Mouse (Mus musculus) heart, adult 2 months (tissue): Measurements from ENCODE around the gene Syk. TPM values are rescaled to one million over a fixed set of nuclear protein-coding genes. Genes with fewer than 3 reads are reported as not detected.

Experiments
- DNase-seq, 2 experiments: peaks; one replicate each; pipeline ENCODE4 v3.0.0; 2021
- H3K27ac ChIP-seq: fragments of 200-600 bp; 2 replicates; pipeline ENCODE4 v1.8.1; 2022
- H3K27me3 ChIP-seq: fragments of 200-500 bp; 2 replicates; pipeline ENCODE4 v1.6.1; 2012; ENCODE audit warnings: mild to moderate bottlenecking, low read length, inconsistent platforms, mixed read lengths; ENCODE audit not compliant: control insufficient read depth, insufficient read depth
- H3K36me3 ChIP-seq: fragments of 200-500 bp; 2 replicates; pipeline ENCODE4 v1.6.1; 2012; ENCODE audit warnings: low read length, inconsistent platforms; ENCODE audit not compliant: control insufficient read depth, insufficient read depth
- H3K4me1 ChIP-seq: fragments of 200-500 bp; 2 replicates; pipeline ENCODE4 v1.6.1; 2011; ENCODE audit warnings: low read length; ENCODE audit not compliant: control insufficient read depth, insufficient read depth
- H3K4me3 ChIP-seq: fragments of 200-600 bp; 2 replicates; pipeline ENCODE4 v1.8.1; 2022
- H3K79me2 ChIP-seq: fragments of 200-500 bp; replicated peaks from 2 replicates; pipeline ENCODE4 v1.6.1; 2012; ENCODE audit warnings: mild to moderate bottlenecking, inconsistent platforms, low read length, moderate library complexity, mixed read lengths; ENCODE audit not compliant: control insufficient read depth, insufficient read depth
- H3K9ac ChIP-seq: fragments of 200-500 bp; 2 replicates; pipeline ENCODE4 v1.6.1; 2012; ENCODE audit warnings: low read depth, mild to moderate bottlenecking, control low read depth, inconsistent platforms, low read length, mixed read lengths
- CTCF ChIP-seq: fragments of 200-600 bp; IDR thresholded peaks from 2 replicates; pipeline ENCODE4 v1.8.1; 2022; ENCODE audit warnings: antibody characterized with exemption, mild to moderate bottlenecking, moderate library complexity
- EP300 ChIP-seq: fragments of 200-500 bp; IDR thresholded peaks from 2 replicates; pipeline ENCODE4 v1.6.1; 2011; ENCODE audit warnings: low read depth, low read length, control low read depth; ENCODE audit not compliant: insufficient read depth
- POLR2A ChIP-seq: fragments of 200-500 bp; IDR thresholded peaks from 2 replicates; pipeline ENCODE4 v1.6.1; 2011; ENCODE audit warnings: mild to moderate bottlenecking, low read depth, low read length, control low read depth; ENCODE audit not compliant: insufficient read depth
- WGBS: fragments of 180-500 bp; shearing (Covaris S2); methylation state at CpG from one replicate; pipeline ENCODE4 v1.1.7; 2018; 5-methylcytosine and 5-hydroxymethylcytosine counted together
- intact Hi-C: fragments of 180-260 bp; cut with DNase I; formaldehyde crosslinking; loops from one replicate; pipeline ENCODE4 v1.15.1; 2025
- polyA plus RNA-seq: library from polyadenylated mRNA; depleted of rRNA; stranded (reverse); fragments of >200 nt; gene quantifications from 2 replicates; pipeline ENCODE4 v1.2.3, GENCODE M21; 2012
- total RNA-seq, 2 experiments: library from RNA; stranded (reverse); gene quantifications; 2 replicates each; pipeline ENCODE4 v1.2.3; 2021

Syk gene
- total and polyA plus RNA-seq, 3 experiments: 14.0 to 17.6 (median 16.0) TPM

DNA sequence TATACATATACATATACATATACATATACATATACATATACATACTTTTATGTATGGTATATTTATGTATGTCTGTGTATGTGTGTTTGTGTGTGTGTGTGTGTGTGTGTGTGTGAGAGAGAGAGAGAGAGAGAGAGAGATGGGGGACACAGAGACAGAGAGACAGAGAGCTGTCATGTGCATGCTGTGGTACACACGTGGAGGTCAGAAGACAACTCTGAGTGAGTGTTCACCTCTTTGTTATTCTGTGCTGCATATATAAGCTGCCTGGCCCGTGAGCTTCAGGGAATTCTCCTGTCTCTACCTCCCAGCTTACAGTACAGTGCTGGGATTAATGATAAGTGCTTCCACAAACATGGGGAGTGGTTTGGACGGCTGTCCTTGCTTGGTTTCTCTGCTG, 15.3 kb downstream of the Syk start:
- H3K27ac ChIP-seq: no peak overlapping the region
- WGBS: 46% methylated on average over 3 of the region's 3 CpGs
- intact Hi-C loops: no loop called here
- H3K27me3 ChIP-seq: no peaks in the 10 kb centered on the region
- H3K9ac ChIP-seq: no peak overlapping the region
- H3K36me3 ChIP-seq: no peaks in the 10 kb centered on the region
- no peak overlapping the region for H3K4me3 ChIP-seq
- H3K79me2 ChIP-seq: no peaks in the 10 kb centered on the region
- no peak for TF ChIP-seq CTCF
- no peak for TF ChIP-seq EP300
- TF ChIP-seq POLR2A: no peak
- peaks cover 5% of the 10 kb centered on the region for H3K4me1 ChIP-seq
- no peak for DNase-seq

GRCm38 (mm10) chr13:52600015-52600643, 17.2 kb downstream of the Syk start:
- H3K4me1 ChIP-seq: peaks cover 5% of the 10 kb centered on the region
- intact Hi-C loops: no loop called here
- 66% methylated on average over 4 of the region's 4 CpGs for WGBS

GRCm38 (mm10) chr13:52602752-52603151, 19.8 kb downstream of the Syk start:
- TF ChIP-seq POLR2A (no peak), EP300 (0 out of 2 replicates have a peak, but pooled peaks have one; percentile 36), CTCF (no peak)
- intact Hi-C loops: no loop called here
- peak in 1 of 2 experiments; percentile 28 for DNase-seq
- H3K27me3 ChIP-seq: no peaks in the 10 kb centered on the region
- H3K4me1 ChIP-seq: peaks cover 6% of the 10 kb centered on the region
- H3K36me3 ChIP-seq: no peaks in the 10 kb centered on the region
- H3K27ac ChIP-seq: no peak overlapping the region; the same call in 1 of the 2 replicates
- no peak overlapping the region for H3K4me3 ChIP-seq
- H3K9ac ChIP-seq: no peak overlapping the region
- WGBS: 29% methylated on average over 4 of the region's 4 CpGs
- no peaks in the 10 kb centered on the region for H3K79me2 ChIP-seq

More at GRCm38 (mm10) chr13:52600015-52600643, 17.2 kb downstream of the Syk start:
- Histone ChIP-seq H3K4me3 (no peak overlapping the region), H3K79me2 (no peaks in the 10 kb centered on the region), H3K36me3 (no peaks in the 10 kb centered on the region), H3K9ac (no peak overlapping the region), H3K27ac (no peak overlapping the region), H3K27me3 (no peaks in the 10 kb centered on the region)
- no peak for TF ChIP-seq CTCF
- TF ChIP-seq EP300: no peak
- TF ChIP-seq POLR2A: no peak
- no peak for DNase-seq

GRCm38 (mm10) chr13:52603704-52604349, 20.9 kb downstream of the Syk start:
- no peaks in the 10 kb centered on the region for H3K79me2 ChIP-seq
- intact Hi-C loops: no loop called here
- 87% methylated on average over 6 of the region's 6 CpGs for WGBS
- TF ChIP-seq POLR2A: no peak
- no peak for TF ChIP-seq CTCF
- TF ChIP-seq EP300: no peak
- H3K4me1 ChIP-seq: peaks cover 6% of the 10 kb centered on the region
- no peak overlapping the region for H3K9ac ChIP-seq
- DNase-seq: no peak
- no peak overlapping the region for H3K4me3 ChIP-seq
- H3K27me3 ChIP-seq: no peaks in the 10 kb centered on the region
- H3K27ac ChIP-seq: no peak overlapping the region
- no peaks in the 10 kb centered on the region for H3K36me3 ChIP-seq

DNA sequence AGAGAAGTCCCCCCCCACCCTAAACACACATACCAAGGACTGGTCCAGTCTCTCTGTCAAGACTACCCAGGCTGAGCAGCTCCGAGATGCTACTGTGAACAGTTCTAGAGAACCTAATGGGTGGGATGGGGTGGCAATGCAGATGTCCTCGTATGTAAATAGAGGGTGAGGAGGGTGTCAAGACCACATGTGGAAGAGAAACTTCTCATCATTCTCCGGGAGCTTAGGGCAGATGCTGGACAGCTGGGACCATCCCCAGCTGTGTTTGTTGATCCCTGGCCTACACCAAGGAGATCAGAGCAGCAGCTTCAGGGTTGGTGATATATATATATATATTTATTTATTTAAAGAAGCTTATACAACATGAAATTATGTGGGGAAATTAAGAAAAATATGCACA, 22.0 kb downstream of the Syk start:
- intact Hi-C loops: no loop called here
- TF ChIP-seq EP300: no peak
- no peak for TF ChIP-seq POLR2A
- 87% methylated on average over 3 of the region's 3 CpGs for WGBS

DNA sequence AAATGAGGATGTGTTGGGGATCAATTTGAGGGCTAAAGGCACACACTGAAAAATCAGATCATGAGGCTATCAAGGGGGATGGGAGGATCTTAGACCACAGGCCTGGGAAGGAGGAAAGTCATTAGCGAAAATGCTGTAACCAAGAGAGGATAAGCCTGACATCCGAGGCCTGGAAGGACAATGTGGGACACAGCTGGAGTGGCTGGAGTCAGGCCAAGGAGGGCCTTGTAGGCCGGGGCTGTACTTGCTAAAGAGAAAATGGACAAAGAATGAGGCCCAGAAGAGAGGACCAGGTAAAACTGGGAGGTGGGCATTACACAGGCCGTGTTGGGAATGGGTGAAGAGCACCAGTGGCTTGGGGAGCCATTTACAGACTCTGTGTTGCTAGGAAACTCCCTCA, 22.9 kb downstream of the Syk start:
- intact Hi-C loops: no loop called here
- DNase-seq: peak; percentile 67 to 70
- Histone ChIP-seq H3K9ac (no peak overlapping the region), H3K27me3 (no peaks in the 10 kb centered on the region), H3K36me3 (no peaks in the 10 kb centered on the region), H3K4me3 (no peak overlapping the region), H3K79me2 (0 out of 2 replicates have a peak, but pooled peaks cover 3% of the 10 kb centered on the region), H3K4me1 (peaks cover 6% of the 10 kb centered on the region), H3K27ac (no peak overlapping the region)
- WGBS: 50% methylated on average over 4 of the region's 4 CpGs
- TF ChIP-seq POLR2A (no peak), CTCF (no peak), EP300 (no peak)

More for the DNA sequence above, 22.0 kb downstream of the Syk start:
- Histone ChIP-seq H3K27ac (no peak overlapping the region), H3K27me3 (no peaks in the 10 kb centered on the region), H3K4me1 (peaks cover 6% of the 10 kb centered on the region), H3K36me3 (no peaks in the 10 kb centered on the region), H3K9ac (no peak overlapping the region), H3K4me3 (no peak overlapping the region), H3K79me2 (0 out of 2 replicates have a peak, but pooled peaks cover 3% of the 10 kb centered on the region)
- no peak for DNase-seq
